8 mouse cellular contexts compared by ENCODE assay signal in the genomic region with DNA sequence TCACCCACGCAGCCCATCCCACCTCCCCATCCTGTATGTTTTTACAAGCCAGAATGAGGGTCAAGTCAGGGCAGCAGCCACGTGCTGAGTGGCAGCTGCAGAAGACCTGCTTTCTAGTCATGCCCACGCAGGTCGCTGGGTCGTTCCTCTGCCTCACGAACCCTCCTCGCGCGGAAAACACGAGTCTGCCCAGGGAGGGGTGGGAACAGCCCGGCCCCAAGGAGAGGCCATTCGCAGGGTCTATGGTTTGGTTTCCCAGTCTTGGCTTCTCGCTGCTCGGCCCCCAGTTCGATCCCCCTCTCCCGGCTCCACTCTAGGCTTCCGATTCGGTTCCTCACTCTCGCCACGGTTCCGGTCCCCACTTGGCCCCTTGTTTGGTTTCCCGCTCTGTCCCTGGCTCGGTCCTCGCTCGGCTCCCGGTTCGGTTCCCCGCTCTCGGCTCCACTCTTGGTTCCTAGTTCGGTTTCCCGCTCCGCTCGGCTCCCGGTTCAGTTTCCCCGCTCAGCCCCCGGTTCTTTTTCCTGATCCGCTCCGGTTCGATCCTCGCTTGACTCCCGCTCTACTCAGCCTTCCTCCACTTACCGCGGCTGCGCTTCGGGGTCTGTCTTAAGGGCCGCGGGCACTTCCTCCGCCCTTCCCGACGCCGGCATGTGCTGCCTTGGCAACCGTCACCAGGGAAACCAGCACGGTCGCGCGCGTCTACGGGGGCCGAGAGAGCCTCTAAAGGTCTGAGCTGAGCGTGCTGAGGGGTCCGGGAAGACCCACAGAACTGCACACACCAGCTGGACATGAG. TPM values are rescaled to one million over a fixed set of nuclear protein-coding genes. Genes with fewer than 3 reads are reported as not detected.
DNase-seq lines count a peak whose midpoint lies in the region; ATAC-seq lines count a peak whose summit lies in the region.

Gene Ccdc13 (minus strand): TSS at position 633 of the 793 bp plus-strand sequence.

- peak; percentile 45 for DNase-seq in CD4-positive, CD25-positive, alpha-beta regulatory T cell, adult 2 months (ENCODE audit: low read depth, low spot score)
- peak; percentile 88 to 91 for DNase-seq in adrenal gland, postnatal 36 days
- peak; percentile 85 for DNase-seq in hindbrain, embryonic 14.5 days (ENCODE audit: low spot score)
- peak; percentile 62 for DNase-seq in left cerebral cortex, adult 11 months (ENCODE audit: low spot score)
- peak; percentile 82 for DNase-seq in lung, postnatal 14 days
- DNase-seq in retina, embryonic 14.5 days (ENCODE audit: low spot score): peak; percentile 89
- peak; percentile 54 for DNase-seq in urinary bladder, postnatal 10 days (ENCODE audit: low spot score)

- H3K9me3 ChIP-seq in hindbrain, embryonic 14.5 days (ENCODE audit: control insufficient read depth, low read length): no peaks in the 10 kb centered on the region

- peak within 1 kb of the TSS; percentile 37 for H3K4me3 ChIP-seq in hindbrain, embryonic 14.5 days (replicated peaks; ENCODE audit: low read length)

- 3% methylated on average over 61 of the region's 61 CpGs for whole genome bisulfite sequencing in hindbrain, embryonic 14.5 days

- no peaks in the 10 kb centered on the region for H3K36me3 ChIP-seq in hindbrain, embryonic 14.5 days (replicated peaks; ENCODE audit: control insufficient read depth, insufficient read depth)

- H3K4me2 ChIP-seq in hindbrain, embryonic 14.5 days (replicated peaks): peak within 1 kb of the TSS; percentile 56

- H3K4me1 ChIP-seq in hindbrain, embryonic 14.5 days (replicated peaks; ENCODE audit: control insufficient read depth, insufficient read depth, low read length): no peaks in the 10 kb centered on the region

- H3K27me3 ChIP-seq in hindbrain, embryonic 14.5 days (ENCODE audit: control insufficient read depth, insufficient read depth, low read length): no peaks in the 10 kb centered on the region

- ATAC-seq in frontal cortex, adult (ENCODE audit: low TSS enrichment): peak; percentile 84
- peak; percentile 91 for ATAC-seq in hindbrain, embryonic 14.5 days (ENCODE audit: low FRiP score)

- H3K27ac ChIP-seq in hindbrain, embryonic 14.5 days: no peak within 1 kb of the TSS

- H3K9ac ChIP-seq in hindbrain, embryonic 14.5 days: peak within 1 kb of the TSS; percentile 48

RNA-seq across cellular contexts. Expression of gene Ccdc13, which starts in this region (rescaled TPM):
- total RNA-seq in adrenal gland, postnatal 36 days (2021): 1 to 10 TPM; 1.0 to 1.1 TPM
- 1.9 and 2.2 TPM in 2 replicates for polyA plus RNA-seq in hindbrain, embryonic 14.5 days (2014; fragmentation: Nextera tagmentation; extraction: Ambion mirVana)
